Mouse (Mus musculus) lung, postnatal 0 days (tissue): ENCODE measurements around the gene Fhad1.

Source experiments
- CTCF ChIP-seq: IDR thresholded peaks from 2 replicates; pipeline ENCODE4 v1.5.1; 2016; ENCODE audit warnings: antibody characterized with exemption, mild to moderate bottlenecking
- EP300 ChIP-seq: IDR thresholded peaks from 2 replicates; pipeline ENCODE4 v1.6.1; 2016; ENCODE audit warnings: antibody characterized with exemption, mild to moderate bottlenecking, control low read depth

GRCm38 (mm10) chr4:142053661-142054448 is 39.0 kb upstream of the Fhad1 start:
- TF ChIP-seq CTCF (no peak), EP300 (no peak)
